Mouse (Mus musculus) liver, adult 2 months (tissue): ENCODE measurements at regions not wholly inside any gene's neighbourhood (a gene's known extent, or its start where the extent isn't known, plus 50 kb on each side); places are given as distances from the start of the nearest gene placed in this dataset.

Source experiments
- CTCF ChIP-seq: fragments of 200-500 bp; IDR thresholded peaks from 2 replicates; pipeline ENCODE4 v1.5.1; 2011; ENCODE audit warnings: low read depth, low read length, control low read depth
- POLR2A ChIP-seq: fragments of 200-500 bp; IDR thresholded peaks from 2 replicates; pipeline ENCODE4 v1.6.1; 2011; ENCODE audit warnings: low read length, control low read depth; ENCODE audit not compliant: insufficient read depth; ENCODE audit errors: extremely low read depth

DNA sequence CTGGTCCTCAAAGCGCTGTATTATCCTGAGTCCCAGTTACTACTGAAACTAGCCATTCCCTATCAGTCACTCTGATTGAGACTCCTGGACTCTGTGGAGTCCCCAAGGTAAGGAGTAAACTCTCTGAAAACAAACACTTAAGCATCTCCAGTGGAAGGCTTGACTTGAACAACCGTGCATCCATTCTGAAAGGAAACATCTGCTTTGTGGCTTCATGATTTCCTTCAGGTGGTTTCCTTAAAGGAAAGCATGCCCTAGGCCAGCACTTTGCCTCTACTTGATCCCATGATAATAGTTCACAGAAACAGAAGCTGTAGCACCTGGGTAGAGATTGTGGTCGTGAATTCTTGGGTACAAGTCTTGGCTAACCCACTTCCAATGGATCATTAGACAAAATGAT is 235.0 kb upstream of the Adra1b start:
- TF ChIP-seq CTCF (no peak), POLR2A (no peak)
